Mouse (Mus musculus) c-Kit-positive CD71-negative TER-119-negative erythroid progenitor cells, embryonic 14.5 days (primary cell): ENCODE data around the gene Olfr573-ps1.

Source experiments
- DNase-seq: peaks from one replicate; pipeline ENCODE4 v3.0.0-alpha.2; 2013; ENCODE audit warnings: low read depth

Gene Olfr573-ps1

GRCm38 (mm10) chr7:102942475-102942874 is at the start of gene Olfr573-ps1:
TSS of gene Olfr573-ps1 (minus strand) at chr7:102942575.
- DNase-seq: no peak

GRCm38 (mm10) chr7:102989224-102989623 is 46.8 kb upstream of the Olfr573-ps1 start, which contains the start of gene Olfr578:
TSS of gene Olfr578 (minus strand) at chr7:102989324.
- no peak for DNase-seq

- no peak for DNase-seq
Measured at GRCm38 (mm10) chr7:102975843-102976242, 33.5 kb upstream of the Olfr573-ps1 start, which contains the start of gene Olfr577. TSS of gene Olfr577 (minus strand) at chr7:102975943.

GRCm38 (mm10) chr7:102974399-102974798 is 32.0 kb upstream of the Olfr573-ps1 start:
- no peak for DNase-seq

GRCm38 (mm10) chr7:102962360-102962759 is 20.0 kb upstream of the Olfr573-ps1 start, which contains the start of gene Olfr576:
TSS of gene Olfr576 (plus strand) at chr7:102962660.
- no peak for DNase-seq

- DNase-seq: no peak
Measured at GRCm38 (mm10) chr7:102958593-102958992, 16.2 kb upstream of the Olfr573-ps1 start, which contains the start of gene Olfr575. TSS of gene Olfr575 (minus strand) at chr7:102958775.

GRCm38 (mm10) chr7:102958137-102958536 is 15.8 kb upstream of the Olfr573-ps1 start:
- DNase-seq: no peak

GRCm38 (mm10) chr7:102950732-102951131 is 8.4 kb upstream of the Olfr573-ps1 start:
- no peak for DNase-seq

GRCm38 (mm10) chr7:102948167-102948566 is 5.8 kb upstream of the Olfr573-ps1 start, which contains the start of gene Olfr574:
TSS of gene Olfr574 (plus strand) at chr7:102948467.
- no peak for DNase-seq

GRCm38 (mm10) chr7:102943417-102943816 is 1.0 kb upstream of the Olfr573-ps1 start:
- no peak for DNase-seq

GRCm38 (mm10) chr7:102927105-102927504 is 15.3 kb downstream of the Olfr573-ps1 start:
- DNase-seq: no peak

- DNase-seq: no peak
Measured at GRCm38 (mm10) chr7:102924109-102924508, 18.3 kb downstream of the Olfr573-ps1 start, which contains the start of gene Olfr572. TSS of gene Olfr572 (plus strand) at chr7:102924409.

GRCm38 (mm10) chr7:102919632-102920031 is 22.7 kb downstream of the Olfr573-ps1 start:
- peak; percentile 50 for DNase-seq

- no peak for DNase-seq
Measured at GRCm38 (mm10) chr7:102917032-102917875, 25.1 kb downstream of the Olfr573-ps1 start, which contains the start of gene Olfr571. TSS of gene Olfr571 (minus strand) at chr7:102917536.

GRCm38 (mm10) chr7:102916405-102916804 is 26.0 kb downstream of the Olfr573-ps1 start:
- DNase-seq: no peak

GRCm38 (mm10) chr7:102915261-102915660 is 27.1 kb downstream of the Olfr573-ps1 start:
- no peak for DNase-seq
